Mouse (Mus musculus) bone marrow, adult 2 months (tissue): ENCODE data around the gene Pkd2. TPM values are rescaled to one million over a fixed set of nuclear protein-coding genes. Genes with fewer than 3 reads are reported as not detected.
A peak's percentile ranks its signal among the peaks of the same experiment; 100 is the strongest.

Experiments
- H3K27ac ChIP-seq: fragments of 200-500 bp; 2 replicates; pipeline ENCODE4 v1.5.1; 2012; ENCODE audit warnings: low read depth, mild to moderate bottlenecking, control low read depth, inconsistent platforms, low read length; ENCODE audit not compliant: control insufficient read depth, poor library complexity, insufficient read depth
- H3K4me1 ChIP-seq: fragments of 200-500 bp; 2 replicates; pipeline ENCODE4 v1.6.1; 2011; ENCODE audit warnings: low read length; ENCODE audit not compliant: control insufficient read depth, insufficient read depth
- H3K4me3 ChIP-seq: fragments of 200-500 bp; replicated peaks from 2 replicates; pipeline ENCODE3; 2011; ENCODE audit warnings: mild to moderate bottlenecking, low read depth, low read length, control low read depth; ENCODE audit not compliant: control insufficient read depth
- CTCF ChIP-seq: fragments of 200-500 bp; IDR thresholded peaks from 2 replicates; pipeline ENCODE4 v1.5.1; 2011; ENCODE audit warnings: low read length, control low read depth; ENCODE audit not compliant: control insufficient read depth, insufficient read depth
- POLR2A ChIP-seq: fragments of 200-500 bp; IDR thresholded peaks from 2 replicates; pipeline ENCODE4 v1.6.1; 2011; ENCODE audit warnings: low read depth, mild to moderate bottlenecking, control low read depth, low read length, borderline replicate concordance; ENCODE audit not compliant: control insufficient read depth
- WGBS: fragments of 180-500 bp; shearing (Covaris S2); methylation state at CpG from one replicate; pipeline ENCODE4 v1.1.7; 2018; 5-methylcytosine and 5-hydroxymethylcytosine counted together
- polyA plus RNA-seq: library from polyadenylated mRNA; stranded (reverse); fragments of >200 nt; gene quantifications from 2 replicates; pipeline ENCODE4 v1.2.4, GENCODE M21; 2011; ENCODE audit warnings: low replicate concordance; ENCODE audit not compliant: missing spikeins, insufficient read depth, insufficient read length

Pkd2 gene
- polyA plus RNA-seq, 1 experiment = 3.3 TPM

- Histone ChIP-seq H3K27ac (no peak overlapping the region), H3K4me1 (no peaks in the 10 kb centered on the region), H3K4me3 (no peak overlapping the region)
- WGBS = 59% methylated on average over 6 of the region's 6 CpGs
- TF ChIP-seq POLR2A (no peak), CTCF (no peak)
Measured at GRCm38 (mm10) chr5:104454564-104454963, 4.7 kb upstream of the Pkd2 start.

- TF ChIP-seq POLR2A = no peak
- TF ChIP-seq CTCF = no peak
- WGBS = under 1% methylated on average over 74 of the region's 82 CpGs
- no peak overlapping the region; the same call in 1 of the 2 replicates for H3K27ac ChIP-seq
Measured at GRCm38 (mm10) chr5:104459706-104460455, 631 bp downstream of the Pkd2 start.

GRCm38 (mm10) chr5:104460456-104460838, 1.2 kb downstream of the Pkd2 start:
- WGBS = 20% methylated on average over 3 of the region's 3 CpGs
- TF ChIP-seq POLR2A (no peak), CTCF (no peak)
- Histone ChIP-seq H3K4me3 (no peak overlapping the region), H3K4me1 (no peaks in the 10 kb centered on the region), H3K27ac (no peak overlapping the region)

More at GRCm38 (mm10) chr5:104459706-104460455, 631 bp downstream of the Pkd2 start:
- Histone ChIP-seq H3K4me3 (peak overlapping the region; percentile 68), H3K4me1 (no peaks in the 10 kb centered on the region)

- WGBS = 76% methylated on average over 7 of the region's 7 CpGs
- no peak for TF ChIP-seq POLR2A
- no peak for TF ChIP-seq CTCF
- Histone ChIP-seq H3K4me3 (no peak overlapping the region), H3K27ac (no peak overlapping the region), H3K4me1 (no peaks in the 10 kb centered on the region)
Measured at GRCm38 (mm10) chr5:104460856-104461255, 1.6 kb downstream of the Pkd2 start.

GRCm38 (mm10) chr5:104465279-104465678, 6.0 kb downstream of the Pkd2 start:
- H3K4me1 ChIP-seq = no peaks in the 10 kb centered on the region
- WGBS = 87% methylated on average over 8 of the region's 8 CpGs
- no peak overlapping the region for H3K4me3 ChIP-seq
- TF ChIP-seq CTCF (no peak), POLR2A (no peak)
- no peak overlapping the region for H3K27ac ChIP-seq

- H3K27ac ChIP-seq = no peak overlapping the region
- no peaks in the 10 kb centered on the region for H3K4me1 ChIP-seq
- WGBS = 88% methylated on average over 12 of the region's 12 CpGs
- TF ChIP-seq POLR2A (no peak), CTCF (no peak)
- no peak overlapping the region for H3K4me3 ChIP-seq
Measured at GRCm38 (mm10) chr5:104465731-104466130, 6.5 kb downstream of the Pkd2 start.

- H3K4me3 ChIP-seq = no peak overlapping the region
- no peak overlapping the region for H3K27ac ChIP-seq
- 91% methylated on average over 16 of the region's 16 CpGs for WGBS
- TF ChIP-seq POLR2A (no peak), CTCF (no peak)
- H3K4me1 ChIP-seq = no peaks in the 10 kb centered on the region
Measured at GRCm38 (mm10) chr5:104466816-104467215, 7.6 kb downstream of the Pkd2 start.

- Histone ChIP-seq H3K4me1 (no peaks in the 10 kb centered on the region), H3K4me3 (no peak overlapping the region), H3K27ac (no peak overlapping the region)
- no peak for TF ChIP-seq POLR2A
- TF ChIP-seq CTCF = no peak
- 79% methylated on average over 5 of the region's 5 CpGs for WGBS
Measured at GRCm38 (mm10) chr5:104468586-104468985, 9.3 kb downstream of the Pkd2 start.
